Mouse (Mus musculus) lung, adult 2 months (tissue): ENCODE results near the gene Tas2r104.

ENCODE experiments used
- CTCF ChIP-seq: fragments of 200-500 bp; IDR thresholded peaks from 2 replicates; pipeline ENCODE4 v1.5.1; 2011; ENCODE audit warnings: mild to moderate bottlenecking, low read length, control low read depth; ENCODE audit not compliant: insufficient read depth
- POLR2A ChIP-seq: fragments of 200-500 bp; IDR thresholded peaks from 2 replicates; pipeline ENCODE4 v1.6.1; 2011; ENCODE audit warnings: low read depth, mild to moderate bottlenecking, control low read depth, low read length, borderline replicate concordance; ENCODE audit errors: extremely low read depth

GRCm38 (mm10) chr6:131685644-131686043 is at the start of gene Tas2r104:
- no peak for TF ChIP-seq CTCF
- TF ChIP-seq POLR2A: no peak
